Mouse (Mus musculus) spleen, adult 18-20 months (tissue): ENCODE measurements around the gene Acd.

Experiments used
- DNase-seq, 2 experiments: peaks; one replicate each; pipeline ENCODE4 v3.0.0; 2022; ENCODE audit warnings: mixed read lengths in 2 of 2

Acd gene

GRCm38 (mm10) chr8:105700966-105701824, at the start of gene Acd, which contains the start of gene Pard6a:
Gene Acd, minus strand, starts transcription at chr8:105701102.
Gene Pard6a, plus strand, starts transcription at chr8:105701148.
- peak; percentile 91 to 98 for DNase-seq

- DNase-seq = peak in 1 of 2 experiments; percentile 13
These were observed 49.7 kb upstream of the Acd start for GRCm38 (mm10) chr8:105750606-105751005.

GRCm38 (mm10) chr8:105743301-105743700, 42.4 kb upstream of the Acd start:
- no peak for DNase-seq

GRCm38 (mm10) chr8:105739216-105739615, 38.3 kb upstream of the Acd start:
- no peak for DNase-seq

GRCm38 (mm10) chr8:105732186-105732585, 31.3 kb upstream of the Acd start:
- no peak for DNase-seq

GRCm38 (mm10) chr8:105727397-105728124, 26.7 kb upstream of the Acd start:
- DNase-seq = no peak

GRCm38 (mm10) chr8:105725726-105726125, 24.8 kb upstream of the Acd start:
- DNase-seq = no peak

- DNase-seq = no peak
These were observed 22.0 kb upstream of the Acd start for GRCm38 (mm10) chr8:105722861-105723260.

GRCm38 (mm10) chr8:105719637-105720036, 18.7 kb upstream of the Acd start:
- DNase-seq = no peak

GRCm38 (mm10) chr8:105716302-105716945, 15.5 kb upstream of the Acd start:
- DNase-seq = no peak

GRCm38 (mm10) chr8:105715042-105715441, 14.1 kb upstream of the Acd start:
- DNase-seq = no peak

GRCm38 (mm10) chr8:105714139-105714538, 13.2 kb upstream of the Acd start:
- DNase-seq = peak; percentile 67 to 83

- no peak for DNase-seq
These were observed 11.4 kb upstream of the Acd start for GRCm38 (mm10) chr8:105712286-105712685.

- no peak for DNase-seq
These were observed 8.4 kb upstream of the Acd start for GRCm38 (mm10) chr8:105709317-105709716.

GRCm38 (mm10) chr8:105708675-105709074, 7.8 kb upstream of the Acd start:
- no peak for DNase-seq

GRCm38 (mm10) chr8:105707498-105708403, 6.8 kb upstream of the Acd start, which contains the start of the genes 4933405L10Rik and Enkd1:
Gene 4933405L10Rik, plus strand, starts transcription at chr8:105707655.
Gene Enkd1, minus strand, starts transcription at chr8:105708210.
- DNase-seq = peak; percentile 64 to 74

- no peak for DNase-seq
These were observed 5.5 kb upstream of the Acd start for GRCm38 (mm10) chr8:105706426-105706825.

- DNase-seq = no peak
These were observed 4.1 kb upstream of the Acd start for GRCm38 (mm10) chr8:105704955-105705354.

- no peak for DNase-seq
These were observed 3.4 kb upstream of the Acd start for GRCm38 (mm10) chr8:105704146-105704812.

GRCm38 (mm10) chr8:105702731-105703415, 2.0 kb upstream of the Acd start:
- no peak for DNase-seq

- no peak for DNase-seq
These were observed 1.1 kb upstream of the Acd start for GRCm38 (mm10) chr8:105702001-105702401.
